Mouse (Mus musculus) limb, embryonic 10.5 days (tissue): Measurements from ENCODE around the gene Olfr1423. TPM values are rescaled to one million over a fixed set of nuclear protein-coding genes. Genes with fewer than 3 reads are reported as not detected.
"Not testable (repeated sequence)": the region's sequence is repeated elsewhere in the genome, so short reads cannot be mapped to it uniquely, and the experiment has no call there.

ENCODE experiments used
- DNase-seq: peaks from one replicate; pipeline ENCODE4 v3.0.0-alpha.2; 2017; ENCODE audit warnings: low spot score
- H3K27ac ChIP-seq: fragments of 300-500 bp; sonication (generic); 2 replicates; pipeline ENCODE4 v1.5.1; 2016; ENCODE audit warnings: mild to moderate bottlenecking
- H3K27me3 ChIP-seq: fragments of 300-500 bp; sonication (generic); 2 replicates; pipeline ENCODE4 v1.6.1; 2016; ENCODE audit warnings: low read depth, mild to moderate bottlenecking; ENCODE audit not compliant: poor library complexity, severe bottlenecking
- H3K36me3 ChIP-seq: fragments of 300-500 bp; sonication (generic); 2 replicates; pipeline ENCODE4 v1.6.1; 2016; ENCODE audit warnings: mild to moderate bottlenecking, moderate library complexity
- H3K4me1 ChIP-seq: fragments of 300-500 bp; sonication (generic); 2 replicates; pipeline ENCODE4 v1.6.1; 2016
- H3K4me3 ChIP-seq: fragments of 300-500 bp; sonication (generic); 2 replicates; pipeline ENCODE4 v1.5.1; 2016; ENCODE audit warnings: mild to moderate bottlenecking, moderate library complexity
- H3K9me3 ChIP-seq: fragments of 300-500 bp; sonication (generic); replicated peaks from 2 replicates; pipeline ENCODE4 v1.6.1; 2016; ENCODE audit warnings: mild to moderate bottlenecking
- WGBS: fragments of 180-500 bp; shearing (Covaris S2); methylation state at CpG from one replicate; pipeline ENCODE4 v1.1.7; 2016; 5-methylcytosine and 5-hydroxymethylcytosine counted together
- polyA plus RNA-seq: library from polyadenylated mRNA; unstranded; fragments of >200 nt; fragmentation: Nextera tagmentation; extraction: Ambion mirVana; gene quantifications from 2 replicates; pipeline ENCODE4 v1.2.1, GENCODE M21; 2016

The Olfr1423 gene
- 0.05 and 0.06 TPM in 2 replicates for polyA plus RNA-seq

- Histone ChIP-seq H3K9me3 (no peaks in the 10 kb centered on the region), H3K4me3 (no peak within 1 kb of the TSS), H3K27ac (no peak within 1 kb of the TSS), H3K27me3 (no peaks in the 10 kb centered on the region), H3K36me3 (no peaks in the 10 kb centered on the region), H3K4me1 (no peaks in the 10 kb centered on the region)
- 73% methylated on average over 2 of the region's 2 CpGs for WGBS
- no peak for DNase-seq
Measured at GRCm38 (mm10) chr19:12041217-12041616, at the start of gene Olfr1423. Gene Olfr1423 (minus strand): TSS chr19:12041317.

DNA sequence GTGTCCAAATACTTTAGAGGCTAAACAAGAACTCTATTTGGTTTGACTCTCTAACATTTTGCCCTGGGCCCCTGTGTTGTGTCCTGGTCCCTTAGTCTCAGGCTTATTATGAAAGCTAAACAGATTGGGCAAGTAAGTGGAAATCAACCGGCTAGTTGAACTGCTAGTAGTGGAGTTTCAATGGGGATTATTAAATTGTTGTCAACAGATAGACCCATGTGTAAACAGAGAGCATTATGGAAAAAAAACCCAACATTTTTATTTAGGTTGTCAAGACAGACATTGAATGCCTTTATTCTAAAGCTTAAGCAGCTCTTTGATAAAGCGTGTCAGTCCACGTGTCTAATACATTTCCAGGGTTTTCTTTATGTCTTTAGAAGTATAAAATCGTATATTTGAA is 36.5 kb upstream of the Olfr1423 start, which contains the start of gene Olfr1425:
Gene Olfr1425, minus strand, starts transcription at position 101 of the 400 bp plus-strand sequence.
- not testable (repeated sequence) for H3K27ac ChIP-seq, H3K4me1 ChIP-seq, H3K36me3 ChIP-seq, H3K4me3 ChIP-seq, DNase-seq, H3K9me3 ChIP-seq, H3K27me3 ChIP-seq
- 93% methylated on average over 4 of the region's 4 CpGs for WGBS

- DNase-seq, H3K4me1 ChIP-seq, H3K27ac ChIP-seq, H3K9me3 ChIP-seq, H3K27me3 ChIP-seq, H3K36me3 ChIP-seq, H3K4me3 ChIP-seq: not testable (repeated sequence)
- 98% methylated on average over 1 of the region's 1 CpGs for whole genome bisulfite sequencing
Measured at GRCm38 (mm10) chr19:12069546-12069945, 28.4 kb upstream of the Olfr1423 start.

- not testable (repeated sequence) for H3K27me3 ChIP-seq, DNase-seq, H3K4me3 ChIP-seq, H3K9me3 ChIP-seq, H3K27ac ChIP-seq, H3K36me3 ChIP-seq, H3K4me1 ChIP-seq
- 80% methylated on average over 1 of the region's 1 CpGs for WGBS
Measured at GRCm38 (mm10) chr19:12067806-12068205, 26.7 kb upstream of the Olfr1423 start.

DNA sequence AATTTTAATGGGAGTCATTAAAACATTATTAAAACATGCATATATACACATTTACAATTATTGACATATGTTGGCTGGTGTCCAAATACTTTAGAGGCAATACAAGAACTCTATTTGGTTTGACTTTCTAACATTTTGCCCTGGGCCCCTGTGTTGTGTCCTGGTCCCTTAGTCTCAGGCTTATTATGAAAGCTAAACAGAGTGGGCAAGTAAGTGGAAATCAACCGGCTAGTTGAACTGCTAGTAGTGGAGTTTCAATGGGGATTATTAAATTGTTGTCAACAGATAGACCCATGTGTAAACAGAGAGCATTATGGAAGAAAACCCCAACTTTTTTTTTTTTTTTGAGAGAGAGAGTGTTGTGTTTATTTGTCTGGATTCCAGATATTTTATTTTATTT is 21.5 kb upstream of the Olfr1423 start, which contains the start of gene Olfr1424:
Gene Olfr1424, minus strand, starts transcription at position 101 of the 400 bp plus-strand sequence.
- H3K27me3 ChIP-seq, H3K4me1 ChIP-seq: not testable (repeated sequence)

DNA sequence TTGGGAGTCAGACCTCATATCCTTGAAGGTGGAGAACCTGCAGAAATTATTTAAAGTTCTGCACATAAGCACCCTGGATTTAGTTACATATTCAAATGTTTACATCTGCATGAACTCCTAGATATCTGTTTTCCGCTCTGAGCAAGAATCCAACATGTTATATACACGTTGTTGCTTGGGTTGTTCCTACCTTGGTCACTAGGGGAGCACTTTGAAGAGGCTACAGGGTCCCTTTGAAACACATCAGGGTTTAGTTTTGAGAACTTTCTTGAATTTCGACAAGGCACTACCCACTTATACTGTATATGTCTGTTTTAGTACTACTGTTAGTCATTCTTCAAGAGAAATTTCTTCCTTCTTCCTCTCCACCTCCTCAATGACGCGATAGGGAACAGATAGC is 2.0 kb upstream of the Olfr1423 start:
- Histone ChIP-seq H3K4me3 (no peak overlapping the region), H3K4me1 (no peaks in the 10 kb centered on the region), H3K27ac (no peak overlapping the region), H3K36me3 (no peaks in the 10 kb centered on the region), H3K9me3 (no peaks in the 10 kb centered on the region), H3K27me3 (no peaks in the 10 kb centered on the region)
- WGBS: 90% methylated on average over 5 of the region's 5 CpGs
- no peak for DNase-seq

More for the DNA sequence above, 21.5 kb upstream of the Olfr1423 start, which contains the start of gene Olfr1424:
- not testable (repeated sequence) for DNase-seq, H3K27ac ChIP-seq, H3K4me3 ChIP-seq, H3K36me3 ChIP-seq, H3K9me3 ChIP-seq
- 96% methylated on average over 1 of the region's 1 CpGs for WGBS

GRCm38 (mm10) chr19:12037727-12038126 is 3.4 kb downstream of the Olfr1423 start:
- Histone ChIP-seq H3K27ac (no peak overlapping the region), H3K27me3 (no peaks in the 10 kb centered on the region), H3K9me3 (no peaks in the 10 kb centered on the region), H3K4me1 (no peaks in the 10 kb centered on the region), H3K36me3 (no peaks in the 10 kb centered on the region), H3K4me3 (no peak overlapping the region)
- DNase-seq: no peak

DNA sequence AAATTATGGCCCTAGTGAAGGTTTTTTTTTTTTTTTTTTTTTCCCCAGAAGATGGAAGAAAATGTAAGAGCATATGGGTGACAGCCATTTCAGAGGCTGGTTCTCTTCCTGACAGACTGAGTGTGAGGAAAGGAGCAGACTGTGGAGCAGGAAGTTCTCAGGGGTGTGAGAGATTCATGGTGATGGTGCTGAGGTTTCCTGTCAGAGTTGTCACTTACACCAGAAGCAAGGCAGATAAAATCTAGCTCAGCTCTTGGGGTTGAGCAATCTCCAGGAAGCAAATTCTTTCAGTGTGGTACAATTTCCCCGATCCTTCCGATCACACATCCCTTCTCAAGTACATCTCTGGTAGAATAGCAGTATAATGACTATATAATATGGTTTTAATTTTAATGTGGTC is 14.5 kb downstream of the Olfr1423 start:
- no peaks in the 10 kb centered on the region for H3K27me3 ChIP-seq
- H3K36me3 ChIP-seq: no peaks in the 10 kb centered on the region
- DNase-seq: no peak
- WGBS: 76% methylated on average over 2 of the region's 2 CpGs
- no peak overlapping the region for H3K4me3 ChIP-seq
- no peaks in the 10 kb centered on the region for H3K4me1 ChIP-seq
- H3K9me3 ChIP-seq: no peaks in the 10 kb centered on the region
- H3K27ac ChIP-seq: no peak overlapping the region

GRCm38 (mm10) chr19:12025333-12025732 is 15.8 kb downstream of the Olfr1423 start:
- 93% methylated on average over 3 of the region's 3 CpGs for WGBS
- Histone ChIP-seq H3K27me3 (no peaks in the 10 kb centered on the region), H3K4me1 (no peaks in the 10 kb centered on the region), H3K36me3 (no peaks in the 10 kb centered on the region), H3K9me3 (no peaks in the 10 kb centered on the region), H3K4me3 (no peak overlapping the region), H3K27ac (no peak overlapping the region)
- DNase-seq: no peak

GRCm38 (mm10) chr19:12024149-12024548 is 17.0 kb downstream of the Olfr1423 start:
- no peak for DNase-seq
- H3K9me3 ChIP-seq: no peaks in the 10 kb centered on the region
- 90% methylated on average over 4 of the region's 4 CpGs for WGBS
- H3K27ac ChIP-seq: no peak overlapping the region
- no peaks in the 10 kb centered on the region for H3K27me3 ChIP-seq
- no peaks in the 10 kb centered on the region for H3K36me3 ChIP-seq
- no peak overlapping the region for H3K4me3 ChIP-seq
- no peaks in the 10 kb centered on the region for H3K4me1 ChIP-seq

DNA sequence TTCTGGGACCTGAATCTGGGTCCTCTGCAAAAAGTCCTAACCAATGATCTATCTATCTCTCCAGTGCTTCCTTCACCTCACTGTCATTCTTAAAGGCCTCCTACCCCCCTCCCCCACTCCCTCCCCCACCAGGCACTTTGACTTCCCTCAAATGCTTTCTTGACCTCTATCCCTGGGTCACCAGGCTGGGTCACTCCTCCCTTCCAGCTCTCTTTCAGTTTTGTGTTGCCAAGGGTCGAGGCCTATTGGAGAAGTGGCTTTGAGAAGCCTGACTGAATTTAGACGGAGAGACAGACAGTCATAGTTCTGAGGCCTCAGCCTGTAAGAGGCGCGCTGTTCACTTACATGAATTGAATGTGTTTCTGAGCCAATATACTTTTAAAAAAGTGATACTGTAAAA is 24.9 kb downstream of the Olfr1423 start:
- WGBS: 91% methylated on average over 4 of the region's 4 CpGs

GRCm38 (mm10) chr19:12015708-12016107 is 25.4 kb downstream of the Olfr1423 start:
- Histone ChIP-seq H3K4me1 (no peaks in the 10 kb centered on the region), H3K9me3 (no peaks in the 10 kb centered on the region), H3K27me3 (no peaks in the 10 kb centered on the region), H3K36me3 (no peaks in the 10 kb centered on the region), H3K4me3 (no peak overlapping the region), H3K27ac (no peak overlapping the region)
- 66% methylated on average over 8 of the region's 8 CpGs for WGBS
- no peak for DNase-seq

More for the DNA sequence above, 24.9 kb downstream of the Olfr1423 start:
- Histone ChIP-seq H3K36me3 (no peaks in the 10 kb centered on the region), H3K27ac (no peak overlapping the region), H3K27me3 (no peaks in the 10 kb centered on the region), H3K9me3 (no peaks in the 10 kb centered on the region), H3K4me3 (no peak overlapping the region), H3K4me1 (no peaks in the 10 kb centered on the region)
- no peak for DNase-seq

GRCm38 (mm10) chr19:12013228-12013627 is 27.9 kb downstream of the Olfr1423 start:
- Histone ChIP-seq H3K27ac (peak overlapping the region; percentile 58), H3K27me3 (no peaks in the 10 kb centered on the region), H3K4me1 (peaks cover 7% of the 10 kb centered on the region; the same call in 1 of the 2 replicates), H3K36me3 (no peaks in the 10 kb centered on the region), H3K4me3 (peak overlapping the region; percentile 66), H3K9me3 (no peaks in the 10 kb centered on the region)
- DNase-seq: peak; percentile 54
- 0% methylated on average over 12 of the region's 12 CpGs for WGBS

- no peaks in the 10 kb centered on the region for H3K9me3 ChIP-seq
- peak overlapping the region; percentile 58; the same call in 1 of the 2 replicates for H3K27ac ChIP-seq
- no peaks in the 10 kb centered on the region for H3K36me3 ChIP-seq
- no peaks in the 10 kb centered on the region for H3K27me3 ChIP-seq
- no peak for DNase-seq
- 3% methylated on average over 10 of the region's 10 CpGs for WGBS
- H3K4me1 ChIP-seq: peaks cover 11% of the 10 kb centered on the region
- peak overlapping the region; percentile 66 for H3K4me3 ChIP-seq
Measured at GRCm38 (mm10) chr19:12012615-12013014, 28.5 kb downstream of the Olfr1423 start.
